Mouse (Mus musculus) brain, embryonic 14.5 days (tissue): Measurements from ENCODE around the gene Olfr51.

Experiments used
- CTCF ChIP-seq: fragments of 200-500 bp; IDR thresholded peaks from 2 replicates; pipeline ENCODE4 v1.5.1; 2012; ENCODE audit warnings: inconsistent platforms, mild to moderate bottlenecking, moderate library complexity, borderline replicate concordance; ENCODE audit not compliant: insufficient read depth, insufficient read length; ENCODE audit errors: extremely low read depth
- POLR2A ChIP-seq: fragments of 200-500 bp; IDR thresholded peaks from 2 replicates; pipeline ENCODE4 v1.6.1; 2012; ENCODE audit warnings: mild to moderate bottlenecking, inconsistent platforms, borderline replicate concordance; ENCODE audit not compliant: poor library complexity, insufficient read depth, insufficient read length, severe bottlenecking; ENCODE audit errors: extremely low read depth

DNA sequence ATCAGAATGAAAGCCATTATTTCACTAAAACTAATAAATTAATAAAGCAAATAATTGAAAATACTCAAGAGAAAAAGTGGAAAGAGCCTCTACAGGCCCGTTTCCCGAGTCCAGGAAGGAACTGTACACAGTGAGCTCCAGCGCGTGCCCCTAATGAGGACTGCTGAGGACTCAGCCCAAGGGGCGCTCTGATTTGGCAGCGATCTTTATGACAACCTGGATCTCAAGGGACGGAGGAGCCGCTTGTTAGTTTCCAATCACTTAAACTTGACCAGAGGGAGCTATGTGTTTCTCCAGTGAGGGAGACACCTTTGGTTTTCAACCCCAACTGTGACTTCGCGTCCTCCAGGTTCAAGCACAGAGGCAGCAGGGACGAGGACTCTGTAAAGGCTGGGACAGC lies 37.2 kb upstream of the Olfr51 start, which contains the start of gene Olfr1378:
- no peak for TF ChIP-seq CTCF
- TF ChIP-seq POLR2A: no peak
